Mouse (Mus musculus) midbrain, embryonic 14.5 days (tissue): ENCODE measurements around the gene Ifitm3. TPM values are rescaled to one million over a fixed set of nuclear protein-coding genes. Genes with fewer than 3 reads are reported as not detected.

ENCODE experiments used
- ATAC-seq: fragments of 200-750 bp; cut with Nextera tagmentation; 2 replicates; pipeline ENCODE4 v1.8.0; 2017; ENCODE audit warnings: moderate number of reproducible peaks, moderate library complexity; ENCODE audit not compliant: low FRiP score, low TSS enrichment
- DNase-seq: peaks from one replicate; pipeline ENCODE4 v3.0.0-alpha.2; 2015
- H3K27ac ChIP-seq: fragments of 300-500 bp; sonication (generic); replicated peaks from 2 replicates; pipeline ENCODE4 v1.5.1; 2014; ENCODE audit warnings: mild to moderate bottlenecking, low read depth, low read length, moderate library complexity
- H3K27me3 ChIP-seq: fragments of 300-500 bp; sonication (generic); 2 replicates; pipeline ENCODE4 v1.6.1; 2014; ENCODE audit warnings: low read length, control low read depth, mixed read lengths; ENCODE audit not compliant: control insufficient read depth, insufficient read depth
- H3K36me3 ChIP-seq: fragments of 300-500 bp; sonication (generic); 2 replicates; pipeline ENCODE4 v1.6.1; 2014; ENCODE audit warnings: low read length, control low read depth; ENCODE audit not compliant: control insufficient read depth, insufficient read depth
- H3K4me1 ChIP-seq: fragments of 300-500 bp; sonication (generic); 2 replicates; pipeline ENCODE4 v1.6.1; 2014; ENCODE audit warnings: mild to moderate bottlenecking, antibody characterized with exemption, low read length, control low read depth; ENCODE audit not compliant: control insufficient read depth, insufficient read depth
- H3K4me2 ChIP-seq: fragments of 300-500 bp; sonication (generic); 2 replicates; pipeline ENCODE4 v1.6.1; 2014; ENCODE audit warnings: mild to moderate bottlenecking, low read length, moderate library complexity
- H3K4me3 ChIP-seq: fragments of 300-500 bp; sonication (generic); replicated peaks from 2 replicates; pipeline ENCODE4 v1.5.1; 2014; ENCODE audit warnings: low read depth, low read length
- H3K9ac ChIP-seq: fragments of 300-500 bp; sonication (generic); replicated peaks from 2 replicates; pipeline ENCODE4 v1.6.1; 2014; ENCODE audit warnings: mild to moderate bottlenecking, low read length, moderate library complexity
- H3K9me3 ChIP-seq: fragments of 300-500 bp; sonication (generic); 2 replicates; pipeline ENCODE4 v1.6.1; 2016; ENCODE audit warnings: low read length, control low read depth, mixed read lengths; ENCODE audit not compliant: control insufficient read depth
- WGBS: fragments of 180-500 bp; shearing (Covaris S2); extraction: QIAGEN DNeasy Blood & Tissue Kit; methylation state at CpG from one replicate; pipeline ENCODE4 v1.1.7; 2014; 5-methylcytosine and 5-hydroxymethylcytosine counted together
- polyA plus RNA-seq: library from polyadenylated mRNA; unstranded; fragments of >200 nt; fragmentation: Nextera tagmentation; extraction: Ambion mirVana; gene quantifications from 2 replicates; pipeline ENCODE4 v1.2.1, GENCODE M21; 2014

Gene Ifitm3
- polyA plus RNA-seq, 1 experiment from 2014 or later: 66.5 TPM

DNA sequence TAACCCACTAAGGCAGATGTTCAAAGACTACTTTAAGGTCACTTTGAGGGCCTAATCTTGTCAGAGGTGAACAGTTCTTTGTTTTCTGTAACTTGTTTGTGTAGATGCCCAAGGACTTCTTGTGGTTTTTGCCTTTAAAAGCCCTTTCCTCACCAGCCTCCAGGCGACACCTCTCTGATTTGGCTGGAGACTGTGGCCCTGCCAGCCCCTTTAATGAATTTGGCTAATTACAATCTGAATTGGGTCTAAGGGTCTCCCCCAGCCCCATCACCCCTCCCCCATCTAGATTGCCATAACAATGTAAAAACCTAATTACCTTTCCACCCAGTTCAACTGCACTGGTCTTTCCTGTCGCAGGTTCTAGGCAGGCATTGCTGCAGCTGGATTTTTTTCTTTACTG is 47.8 kb downstream of the Ifitm3 start:
- WGBS: 71% methylated on average over 2 of the region's 2 CpGs
- no peak for ATAC-seq
- peaks cover 5% of the 10 kb centered on the region; the same call in 1 of the 2 replicates for H3K4me1 ChIP-seq
- DNase-seq: no peak
- no peak overlapping the region for H3K4me3 ChIP-seq
- H3K9ac ChIP-seq: no peak overlapping the region
- H3K27me3 ChIP-seq: no peaks in the 10 kb centered on the region
- no peak overlapping the region for H3K27ac ChIP-seq
- no peak overlapping the region for H3K4me2 ChIP-seq
- H3K9me3 ChIP-seq: no peaks in the 10 kb centered on the region
- H3K36me3 ChIP-seq: no peaks in the 10 kb centered on the region

DNA sequence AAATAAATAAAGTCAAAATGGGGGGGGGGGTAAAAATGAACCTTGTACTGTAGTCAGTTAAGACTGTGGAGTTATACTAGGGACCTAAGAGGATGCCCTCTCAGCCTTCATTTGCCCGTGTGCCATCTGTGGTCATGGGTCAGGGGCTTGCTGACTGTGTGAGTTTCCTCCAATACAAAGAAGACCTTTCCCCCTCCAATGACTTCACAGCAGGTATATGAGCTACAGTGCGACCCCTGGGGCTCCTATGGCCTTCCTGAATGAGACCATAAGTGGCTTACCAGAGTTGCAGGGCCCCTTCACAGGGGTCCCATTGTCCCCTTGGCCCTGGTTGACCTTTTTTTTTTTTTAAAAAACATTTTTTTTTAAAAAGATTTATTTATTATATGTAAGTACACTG is 49.2 kb downstream of the Ifitm3 start:
- Histone ChIP-seq H3K27me3 (no peaks in the 10 kb centered on the region), H3K4me1 (peaks cover 5% of the 10 kb centered on the region; the same call in 1 of the 2 replicates), H3K4me3 (no peak overlapping the region), H3K4me2 (no peak overlapping the region), H3K9me3 (no peaks in the 10 kb centered on the region), H3K9ac (no peak overlapping the region), H3K36me3 (no peaks in the 10 kb centered on the region), H3K27ac (no peak overlapping the region)
- DNase-seq (no peak), ATAC-seq (no peak)
- WGBS: 36% methylated on average over 2 of the region's 2 CpGs

- WGBS: 61% methylated on average over 5 of the region's 5 CpGs
Measured at GRCm38 (mm10) chr7:140960026-140960425, 50.5 kb downstream of the Ifitm3 start.

More at GRCm38 (mm10) chr7:140960026-140960425, 50.5 kb downstream of the Ifitm3 start:
- Histone ChIP-seq H3K4me3 (no peak overlapping the region), H3K9ac (no peak overlapping the region), H3K9me3 (no peaks in the 10 kb centered on the region), H3K4me1 (peaks cover 9% of the 10 kb centered on the region; the same call in 1 of the 2 replicates), H3K27me3 (no peaks in the 10 kb centered on the region), H3K36me3 (no peaks in the 10 kb centered on the region), H3K4me2 (no peak overlapping the region), H3K27ac (no peak overlapping the region)
- ATAC-seq: no peak
- no peak for DNase-seq

Other genes starting within 250 kb of the Ifitm3 start
- not detected in 2 replicates for gene Cyp2e1, start 247.0 kb downstream of the Ifitm3 start, polyA plus RNA-seq
- gene Syce1, start 222.9 kb downstream of the Ifitm3 start, polyA plus RNA-seq: 0.18 TPM in 1 of 2 replicates, not detected in the other
- gene Zfp941, start 188.6 kb downstream of the Ifitm3 start, polyA plus RNA-seq: 25.4 and 34.5 TPM in 2 replicates
- not detected in 2 replicates for gene Urah, start 175.8 kb downstream of the Ifitm3 start, polyA plus RNA-seq
- gene Scgb1c1, start 165.2 kb downstream of the Ifitm3 start, polyA plus RNA-seq: not detected in 2 replicates
- not detected in 2 replicates for gene Odf3, start 163.0 kb downstream of the Ifitm3 start, polyA plus RNA-seq
- gene Gm45785, start 154.4 kb downstream of the Ifitm3 start, polyA plus RNA-seq: not detected in 2 replicates
- 98.6 and 99.6 TPM in 2 replicates for gene Ric8a, start 153.8 kb downstream of the Ifitm3 start, polyA plus RNA-seq
- gene Bet1l, start 153.2 kb downstream of the Ifitm3 start, polyA plus RNA-seq: 42.8 and 54.5 TPM in 2 replicates
- 186 and 214 TPM in 2 replicates for gene Psmd13, start 128.8 kb downstream of the Ifitm3 start, polyA plus RNA-seq
- gene Sirt3, start 128.5 kb downstream of the Ifitm3 start, polyA plus RNA-seq: 33.4 and 40.0 TPM in 2 replicates
- not detected in 2 replicates for gene Cox8b, start 110.3 kb downstream of the Ifitm3 start, polyA plus RNA-seq
- gene Nlrp6, start 89.9 kb downstream of the Ifitm3 start, polyA plus RNA-seq: 0.32 and 0.89 TPM in 2 replicates
- 5.0 and 7.4 TPM in 2 replicates for gene Pgghg, start 69.4 kb downstream of the Ifitm3 start, polyA plus RNA-seq
- 0.29 TPM in 1 of 2 replicates, not detected in the other for gene Ifitm5, start 60.5 kb downstream of the Ifitm3 start, polyA plus RNA-seq
- gene Gm45717, start 54.8 kb downstream of the Ifitm3 start, polyA plus RNA-seq: not detected in 2 replicates
- gene Ifitm2, start 54.8 kb downstream of the Ifitm3 start, polyA plus RNA-seq: 131 and 176 TPM in 2 replicates
- gene Ifitm1, start 43.5 kb downstream of the Ifitm3 start, polyA plus RNA-seq: 3.0 and 11.5 TPM in 2 replicates
- gene Ifitm6, start 7.2 kb upstream of the Ifitm3 start, polyA plus RNA-seq: 0.34 and 0.35 TPM in 2 replicates
- gene Gm17387, start 18.4 kb upstream of the Ifitm3 start, polyA plus RNA-seq: not detected in 2 replicates
- gene B4galnt4, start 50.3 kb upstream of the Ifitm3 start, polyA plus RNA-seq: 44.1 and 56.0 TPM in 2 replicates
- gene Pkp3, start 67.4 kb upstream of the Ifitm3 start, polyA plus RNA-seq: not detected in 2 replicates
- gene Sigirr, start 89.8 kb upstream of the Ifitm3 start, polyA plus RNA-seq: 1.2 and 2.1 TPM in 2 replicates
- 0.14 and 0.18 TPM in 2 replicates for gene Ano9, start 107.0 kb upstream of the Ifitm3 start, polyA plus RNA-seq
- 69.4 and 77.6 TPM in 2 replicates for gene Ptdss2, start 111.6 kb upstream of the Ifitm3 start, polyA plus RNA-seq
- 39.3 and 39.7 TPM in 2 replicates for gene Rnh1, start 162.1 kb upstream of the Ifitm3 start, polyA plus RNA-seq
- 125 and 176 TPM in 2 replicates for gene Hras, start 183.2 kb upstream of the Ifitm3 start, polyA plus RNA-seq
- gene Lrrc56, start 183.4 kb upstream of the Ifitm3 start, polyA plus RNA-seq: 9.0 and 9.8 TPM in 2 replicates
- 0.88 and 1.1 TPM in 2 replicates for gene Lmntd2, start 203.3 kb upstream of the Ifitm3 start, polyA plus RNA-seq
- gene Rassf7, start 205.1 kb upstream of the Ifitm3 start, polyA plus RNA-seq: 25.9 and 27.2 TPM in 2 replicates
- gene Phrf1, start 218.0 kb upstream of the Ifitm3 start, polyA plus RNA-seq: 60.1 and 77.5 TPM in 2 replicates